Mouse (Mus musculus): ENCODE data around the gene Scarb2.

Gene Scarb2

DNA sequence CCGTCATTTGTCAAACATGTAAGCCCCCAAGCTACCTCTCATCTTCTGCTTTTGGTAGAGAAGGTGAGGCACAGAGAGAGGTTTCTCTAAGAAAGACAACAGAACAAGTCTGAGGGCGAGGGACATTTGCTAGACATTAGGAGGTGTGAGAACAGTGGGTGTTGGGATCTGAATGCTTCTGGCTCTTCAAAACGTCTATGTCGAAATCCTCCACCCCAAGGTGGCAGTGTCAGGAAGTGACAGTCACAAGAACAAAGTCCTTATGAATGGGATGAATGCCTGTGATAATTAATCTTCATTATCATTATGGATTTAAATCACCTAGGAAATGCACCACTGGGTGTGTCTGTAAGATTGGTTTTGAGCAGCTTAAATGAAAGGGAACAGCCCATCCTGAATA is 11.3 kb downstream of the Scarb2 start:
- no peak for DNase-seq (ENCODE audit: low read depth, low spot score)

DNA sequence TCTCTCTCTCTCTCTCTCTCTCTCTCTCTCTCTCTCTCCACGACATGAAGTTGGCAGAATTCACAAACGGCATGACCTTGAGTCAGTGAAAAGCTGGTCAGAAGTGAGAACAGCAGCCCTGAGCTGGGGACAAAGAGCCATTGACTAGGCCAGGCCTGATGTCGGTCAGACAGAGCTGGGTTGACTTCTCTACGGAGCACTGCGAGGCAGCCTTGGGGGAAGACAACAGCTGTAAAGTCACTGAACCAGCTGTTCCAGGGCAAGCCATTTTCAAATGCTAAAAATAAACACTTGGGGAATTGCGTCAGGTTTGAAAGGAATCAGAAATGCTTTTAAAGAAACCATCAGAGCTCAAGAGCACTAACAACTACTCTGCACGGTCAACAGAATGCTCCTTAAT is 13.2 kb downstream of the Scarb2 start:
- DNase-seq (ENCODE audit: low read depth, low spot score), result no peak

DNA sequence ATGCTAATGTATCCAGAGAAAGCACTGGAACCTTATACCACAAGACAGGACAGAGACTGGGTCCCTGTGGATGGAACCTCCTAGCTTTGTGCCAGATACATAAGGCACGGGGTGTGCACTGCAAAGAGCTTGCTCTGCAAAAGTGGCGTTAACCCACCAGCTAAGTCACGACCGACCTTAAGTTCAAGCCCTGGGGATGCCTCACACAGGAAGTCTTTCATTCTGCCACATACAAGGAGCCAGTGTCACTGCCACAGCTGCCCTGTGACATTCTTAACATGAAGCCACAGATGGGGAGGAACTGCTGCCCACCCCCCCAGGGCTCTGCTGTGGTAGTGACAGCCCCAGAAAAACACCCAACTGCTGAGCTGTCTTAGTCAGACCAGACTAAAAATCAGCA is 15.9 kb downstream of the Scarb2 start:
- DNase-seq (ENCODE audit: low read depth, low spot score), result no peak

DNA sequence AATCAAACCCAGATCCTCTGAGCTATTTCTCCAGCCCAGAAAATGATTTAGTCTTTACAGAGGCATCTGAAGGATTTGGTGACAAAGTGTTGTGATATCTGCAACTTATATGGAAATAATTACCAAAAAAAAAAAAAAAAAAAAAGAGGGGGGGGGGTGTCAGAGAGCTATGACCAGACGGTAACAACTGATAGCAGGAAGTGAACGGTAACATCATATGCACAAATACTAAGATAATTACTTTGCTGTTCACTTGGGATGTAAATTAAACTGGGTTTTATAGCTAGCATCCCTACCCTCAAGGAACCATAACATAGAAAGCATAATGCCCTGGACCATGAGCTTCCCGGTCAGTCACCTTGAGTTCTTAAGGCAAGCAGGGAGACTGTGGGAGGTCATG is 16.3 kb downstream of the Scarb2 start:
- no peak for DNase-seq (ENCODE audit: low read depth, low spot score)

DNA sequence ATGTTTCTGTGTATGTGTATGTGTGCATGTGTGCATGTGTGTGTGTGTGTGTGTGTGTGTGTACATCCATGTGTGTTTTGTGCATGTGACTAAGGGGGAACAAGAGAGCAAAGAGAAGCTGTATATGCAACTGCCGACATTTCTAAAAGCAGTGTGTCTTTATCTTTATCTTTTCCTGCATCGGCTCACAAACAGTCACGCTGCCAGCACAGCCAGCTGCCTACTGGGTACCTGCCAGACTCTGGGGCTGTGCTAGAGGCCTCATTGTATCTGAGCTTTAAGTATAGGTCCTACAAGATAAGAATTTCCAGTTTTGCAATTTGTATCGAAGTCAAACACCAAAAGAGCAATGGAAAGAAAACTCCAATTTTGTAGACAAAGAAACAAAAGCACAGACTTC is 17.1 kb downstream of the Scarb2 start:
- DNase-seq (ENCODE audit: low read depth, low spot score), result no peak

DNA sequence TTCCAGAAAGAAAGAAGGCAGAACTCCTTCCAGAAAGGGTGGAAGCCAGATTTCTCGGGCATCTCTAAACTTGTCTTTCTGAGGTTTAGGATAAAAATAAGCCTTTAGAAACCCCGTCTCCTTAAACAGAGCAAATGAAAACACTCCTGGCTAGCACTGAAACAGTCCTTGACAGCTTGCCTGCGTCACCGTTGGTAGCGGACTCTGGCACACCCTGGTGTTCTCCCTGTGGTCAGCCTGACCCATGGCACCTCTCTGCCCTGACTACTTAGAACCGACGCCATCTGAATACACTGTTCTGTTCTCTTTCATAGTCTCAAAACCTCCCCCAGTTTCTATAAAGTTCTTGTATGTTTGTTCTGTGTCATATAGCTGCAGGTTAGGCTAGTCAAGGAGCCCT is 17.7 kb downstream of the Scarb2 start:
- DNase-seq (ENCODE audit: low read depth, low spot score), result no peak

DNA sequence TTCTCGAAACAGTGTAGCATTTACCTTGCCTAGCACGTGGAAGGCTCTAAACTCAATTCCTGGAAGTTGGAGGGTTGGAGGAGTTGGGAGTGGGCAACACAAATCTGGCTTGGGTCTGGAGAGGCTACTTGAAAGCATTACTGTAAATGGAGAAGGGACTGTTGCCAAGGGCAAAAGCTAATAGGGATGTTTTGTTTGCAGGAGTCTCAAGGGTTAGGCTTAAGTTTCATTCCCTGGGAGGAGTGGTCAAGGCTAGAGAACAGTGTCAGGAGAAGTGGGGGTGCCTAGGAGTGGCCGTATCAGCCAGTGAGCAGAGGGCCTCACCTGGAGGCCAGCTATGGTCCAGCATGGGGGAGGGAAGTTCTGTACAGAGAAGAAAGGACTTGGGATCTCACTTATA is 18.2 kb downstream of the Scarb2 start:
- DNase-seq (ENCODE audit: low read depth, low spot score), result no peak

DNA sequence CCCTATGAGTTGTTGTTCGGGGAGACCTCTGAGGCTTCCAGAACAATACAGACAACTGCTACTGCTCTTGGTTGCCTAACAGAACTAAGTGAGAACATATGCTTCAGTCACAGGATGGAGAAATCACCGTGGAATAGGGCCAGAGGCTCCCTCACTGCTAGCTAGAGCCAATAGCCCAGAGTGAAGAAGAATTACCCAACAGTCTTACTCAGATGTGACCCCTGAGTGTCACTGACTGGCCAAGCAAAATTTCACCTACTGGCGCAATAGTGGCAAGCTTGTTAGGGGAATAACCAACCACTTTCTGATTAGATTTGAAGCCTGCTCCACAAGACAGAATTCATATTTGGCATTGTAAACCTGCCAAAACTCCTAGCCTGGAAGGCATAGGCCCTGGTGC is 19.9 kb downstream of the Scarb2 start:
- no peak for DNase-seq (ENCODE audit: low read depth, low spot score)

DNA sequence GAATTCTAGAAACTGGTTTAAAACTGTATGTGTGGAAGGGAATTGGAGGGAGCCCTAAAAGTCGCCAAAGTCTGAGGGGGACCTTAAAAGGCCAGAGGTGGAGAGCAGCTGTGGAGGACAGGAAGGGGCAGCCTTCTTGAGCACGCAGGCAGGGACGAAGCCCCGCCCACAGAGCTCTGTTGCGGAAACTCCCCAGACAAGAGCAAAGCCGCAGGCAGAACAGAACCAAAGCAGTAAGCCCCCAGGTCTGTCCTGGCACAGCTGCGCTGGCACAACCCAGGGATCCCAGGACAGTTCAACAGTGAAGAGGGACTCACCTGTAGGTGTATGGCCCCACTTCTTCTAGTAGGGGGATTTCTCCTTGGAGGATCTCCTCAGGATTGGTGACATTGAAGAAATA is 21.8 kb downstream of the Scarb2 start:
- no peak for DNase-seq (ENCODE audit: low read depth, low spot score)

DNA sequence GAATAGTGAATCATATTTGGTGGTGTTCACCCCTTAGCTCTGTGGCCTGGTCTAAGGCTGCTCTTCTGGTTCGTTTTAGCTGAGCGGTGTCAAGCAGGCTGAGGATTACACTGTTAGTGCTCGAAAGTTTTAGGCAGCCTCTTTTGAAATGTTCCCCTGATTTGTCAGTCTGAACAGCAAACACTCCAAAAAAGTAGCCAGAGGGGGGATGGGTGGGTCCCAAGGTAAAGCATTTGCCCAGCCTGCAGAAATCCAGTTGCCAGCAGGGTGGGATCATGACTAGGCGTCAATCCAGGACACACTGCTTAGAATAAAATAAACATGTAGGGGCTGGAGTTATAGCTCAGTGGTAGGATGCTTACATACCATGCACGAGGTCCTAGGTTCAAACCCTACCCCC is 33.8 kb downstream of the Scarb2 start:
- DNase-seq (ENCODE audit: low read depth, low spot score), result no peak

DNA sequence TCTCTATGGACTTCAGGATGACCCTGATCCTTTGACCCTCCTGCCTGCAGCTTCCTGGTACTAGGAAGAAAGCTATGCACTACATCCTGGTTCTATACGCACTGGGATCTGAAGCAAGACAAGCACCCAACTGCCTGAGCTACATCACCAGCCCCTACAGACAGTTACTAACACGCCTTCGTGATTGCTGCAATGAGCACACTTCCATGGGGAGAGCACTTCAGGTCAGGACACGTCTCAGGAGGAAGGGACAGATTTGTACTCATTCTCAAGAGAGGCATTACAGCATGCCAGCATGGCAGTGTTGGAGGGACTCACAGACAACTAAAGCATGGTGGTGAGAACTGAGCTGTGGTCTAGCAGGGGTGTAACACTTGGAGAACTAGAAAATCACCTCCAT is 35.1 kb downstream of the Scarb2 start:
- DNase-seq (ENCODE audit: low read depth, low spot score), result no peak

DNA sequence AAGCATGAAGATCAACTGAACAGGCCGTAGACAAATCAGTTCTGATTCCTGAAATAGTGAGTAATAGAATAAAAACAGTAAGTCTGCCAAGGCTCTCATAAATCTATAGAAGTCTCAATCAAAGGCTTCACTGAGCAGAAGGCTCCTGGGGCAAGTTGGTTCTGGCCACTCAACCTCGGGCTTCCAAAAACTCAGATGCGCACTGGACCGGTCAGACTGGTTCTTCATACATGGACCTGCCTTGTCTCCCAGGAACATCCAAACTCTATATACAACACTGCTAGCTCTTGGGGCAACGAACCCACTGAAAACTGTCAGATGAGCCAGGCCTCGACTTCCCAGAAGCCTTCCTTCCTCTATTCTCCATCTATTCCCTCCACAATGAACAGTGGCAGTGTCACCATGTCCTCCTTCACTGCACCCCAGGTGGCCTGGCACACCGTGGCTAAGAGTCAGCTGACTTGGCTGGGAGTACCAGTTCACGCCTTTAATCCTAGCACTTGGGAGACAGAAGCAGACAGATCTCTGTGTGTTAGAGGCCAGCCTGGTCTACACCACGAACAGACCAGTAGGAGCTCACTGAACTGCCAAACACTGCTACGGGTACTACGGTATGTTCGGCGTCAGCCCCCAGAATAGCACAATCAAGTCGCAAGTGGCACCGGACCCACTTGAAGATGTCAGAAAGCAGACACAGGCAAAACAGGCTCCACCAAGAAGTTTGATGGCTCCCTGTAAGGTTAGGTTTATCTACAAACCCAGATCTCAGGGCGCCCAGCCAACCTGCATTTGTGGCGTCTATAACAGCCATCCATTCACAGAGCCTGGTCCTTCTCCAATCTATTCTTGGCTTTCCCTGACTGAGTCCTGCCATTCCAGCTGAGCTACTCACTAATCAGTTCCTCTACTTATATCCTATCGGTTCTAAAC is 37.2 kb downstream of the Scarb2 start:
- DNase-seq (ENCODE audit: low read depth, low spot score), result no peak

DNA sequence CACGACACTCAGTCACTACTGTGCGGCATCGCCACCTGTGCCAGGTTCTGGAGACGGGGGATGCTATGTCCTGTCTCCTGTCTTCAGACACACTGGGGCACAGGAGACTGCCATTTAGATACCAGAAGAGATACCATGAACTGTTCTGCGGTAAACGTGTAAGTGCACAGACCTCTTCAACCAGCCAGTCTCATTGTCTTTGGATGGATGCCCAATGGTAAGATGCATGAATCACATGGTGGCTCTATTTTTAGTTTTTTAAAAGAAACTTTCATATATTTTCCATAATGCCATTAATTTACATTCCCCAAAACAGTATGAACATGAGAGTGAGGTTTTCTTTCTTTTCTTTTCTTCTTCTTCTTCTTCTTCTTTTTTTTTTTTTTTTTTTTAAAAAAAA is 38.4 kb downstream of the Scarb2 start:
- DNase-seq (ENCODE audit: low read depth, low spot score), result no peak

DNA sequence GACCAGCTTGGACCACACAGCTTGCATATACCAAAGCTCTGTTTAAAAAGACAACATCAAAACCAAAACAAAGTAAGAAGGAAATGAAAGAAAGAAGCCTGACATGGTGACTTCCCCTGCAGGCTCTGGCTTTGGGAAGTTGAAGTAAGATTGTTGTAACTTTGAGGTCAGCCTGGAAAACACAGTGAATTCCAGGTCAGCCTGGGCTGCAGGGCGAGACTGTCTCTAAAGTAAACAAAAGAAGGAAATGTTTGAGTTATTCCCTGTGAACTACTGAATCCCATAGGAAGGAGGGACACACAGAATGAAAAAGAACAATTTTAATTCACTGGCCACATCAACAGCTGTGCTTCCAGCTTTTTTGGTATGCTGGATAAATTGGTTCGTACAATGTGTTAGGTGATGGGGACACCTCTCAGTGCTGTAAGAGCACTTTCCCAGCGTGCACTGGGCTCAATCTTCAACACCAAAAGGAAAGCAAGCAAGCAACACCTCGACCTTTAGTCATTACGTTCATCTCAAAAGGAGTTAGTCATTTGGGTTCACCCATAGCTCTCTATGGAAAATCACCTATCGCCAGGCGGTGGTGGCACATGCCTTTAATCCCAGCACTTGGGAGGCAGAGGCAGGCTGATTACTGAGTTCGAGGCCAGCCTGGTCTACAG is 39.4 kb downstream of the Scarb2 start:
- no peak for DNase-seq (ENCODE audit: low read depth, low spot score)

DNA sequence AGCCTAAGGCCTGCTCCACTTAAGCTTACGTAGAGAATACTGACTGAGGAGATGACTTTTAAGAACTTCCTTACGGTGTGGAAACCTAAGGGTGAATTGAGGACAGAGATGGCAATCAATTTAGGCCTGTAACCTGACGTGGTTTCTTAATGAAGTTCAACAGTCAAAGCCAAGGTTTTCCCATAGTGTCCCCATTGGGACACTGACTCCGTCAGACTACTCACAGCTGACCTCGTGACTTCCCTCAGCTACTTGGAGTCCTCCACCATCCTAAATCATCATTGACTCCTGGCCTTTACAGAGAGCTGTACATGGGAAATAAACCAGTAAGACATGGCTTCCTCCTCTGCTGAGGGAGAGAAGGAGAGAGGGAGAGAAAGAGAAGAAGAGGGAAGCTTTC is 41.1 kb downstream of the Scarb2 start:
- DNase-seq (ENCODE audit: low read depth, low spot score), result no peak

DNA sequence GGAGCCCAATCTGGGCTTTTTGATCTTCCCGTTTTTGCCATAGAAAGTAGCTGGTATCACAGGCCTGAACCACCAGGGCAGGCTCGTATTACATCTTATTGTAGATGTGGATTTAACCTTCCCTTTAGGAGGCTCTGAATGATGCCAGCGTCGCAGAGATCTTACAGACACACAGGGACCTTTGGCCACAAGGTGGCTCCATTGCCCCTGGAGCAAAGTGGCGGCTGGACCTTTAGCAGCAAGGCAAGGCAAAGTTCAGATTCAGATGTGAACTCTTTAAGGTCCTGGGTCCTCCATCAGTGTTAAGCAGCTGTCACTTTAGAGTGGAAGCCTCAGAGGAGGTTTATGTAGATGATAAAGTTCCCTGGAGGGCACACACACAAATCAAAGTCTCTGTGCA is 45.3 kb downstream of the Scarb2 start:
- DNase-seq (ENCODE audit: low read depth, low spot score), result peak; percentile 57

DNA sequence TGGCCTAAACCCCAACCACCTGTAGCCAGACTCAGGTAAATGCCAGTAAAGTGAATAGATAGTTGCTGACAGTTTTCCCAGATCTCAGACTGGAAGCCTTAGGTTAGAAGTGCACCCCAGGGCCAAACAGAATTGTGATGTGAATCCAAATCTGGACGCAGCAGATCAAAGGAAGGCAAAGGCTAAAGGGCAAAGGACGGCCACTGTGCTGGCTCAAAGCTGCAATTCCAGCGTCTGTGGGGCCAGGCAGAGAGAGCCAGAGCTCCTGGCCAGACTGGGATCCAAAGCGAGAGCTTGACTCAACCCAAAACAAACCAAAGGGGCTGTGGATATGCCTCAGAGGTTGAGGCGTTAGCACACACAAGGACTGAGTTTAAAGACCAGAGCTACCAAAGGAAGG is 47.9 kb downstream of the Scarb2 start:
- no peak for DNase-seq (ENCODE audit: low read depth, low spot score)

DNA sequence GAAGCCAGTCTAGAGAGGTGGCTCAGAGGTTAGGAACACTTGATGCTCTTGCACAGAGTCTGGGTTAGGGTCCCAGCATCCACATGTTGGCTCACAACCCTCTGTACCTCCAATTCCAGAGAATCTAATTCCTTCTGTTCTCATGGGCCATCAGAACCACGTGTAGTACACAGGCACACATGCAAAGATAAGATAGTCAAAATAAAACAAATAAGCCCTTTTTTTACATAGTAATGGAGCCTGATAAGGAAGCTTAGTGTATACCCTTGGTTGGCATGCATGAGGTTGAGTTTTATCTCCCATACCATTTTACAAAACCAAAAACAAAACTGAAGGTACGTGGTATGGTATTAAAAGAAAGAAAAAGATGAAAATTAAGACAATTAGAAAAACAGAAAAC is 49.2 kb downstream of the Scarb2 start:
- no peak for DNase-seq (ENCODE audit: low read depth, low spot score)

DNA sequence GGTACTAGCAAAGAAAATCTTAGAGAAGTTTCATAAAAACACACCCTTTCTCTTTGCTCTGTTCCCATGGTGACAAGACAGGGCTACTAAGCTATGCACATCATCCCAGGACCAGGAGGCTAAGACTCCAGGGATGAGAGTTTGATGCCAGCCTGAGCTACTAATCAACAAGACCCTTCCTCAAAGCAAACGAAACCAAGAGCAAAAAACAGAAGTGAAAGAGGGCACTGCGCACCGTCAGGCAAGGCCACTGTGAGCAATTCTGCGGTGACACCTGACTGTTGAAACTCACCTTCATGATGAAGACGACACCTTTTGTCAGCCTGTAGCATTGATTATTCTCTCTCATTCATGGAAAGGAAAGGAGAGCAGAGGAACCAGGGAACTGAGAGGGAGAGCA is 53.8 kb downstream of the Scarb2 start:
- DNase-seq (ENCODE audit: low read depth, low spot score), result no peak

DNA sequence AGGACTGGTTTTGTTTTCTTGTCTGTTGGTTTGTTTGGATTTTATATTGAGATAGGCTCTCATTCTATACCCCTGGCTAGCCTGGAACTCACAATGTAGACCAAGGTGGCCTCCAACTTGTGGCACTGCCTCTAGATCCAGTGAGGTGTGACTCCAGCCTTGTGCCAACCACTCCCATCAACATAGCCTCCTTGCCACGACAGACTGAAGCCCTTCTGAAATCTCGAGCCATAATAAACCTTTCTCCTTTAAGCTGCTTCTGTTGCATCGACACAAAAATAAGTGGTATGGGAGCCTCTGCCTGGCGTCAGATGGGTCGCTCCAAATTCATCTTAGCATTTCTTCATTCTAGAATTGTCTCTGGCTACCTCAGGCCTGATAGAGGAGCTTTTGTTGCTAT is 59.9 kb downstream of the Scarb2 start:
- DNase-seq (ENCODE audit: low read depth, low spot score), result no peak

DNA sequence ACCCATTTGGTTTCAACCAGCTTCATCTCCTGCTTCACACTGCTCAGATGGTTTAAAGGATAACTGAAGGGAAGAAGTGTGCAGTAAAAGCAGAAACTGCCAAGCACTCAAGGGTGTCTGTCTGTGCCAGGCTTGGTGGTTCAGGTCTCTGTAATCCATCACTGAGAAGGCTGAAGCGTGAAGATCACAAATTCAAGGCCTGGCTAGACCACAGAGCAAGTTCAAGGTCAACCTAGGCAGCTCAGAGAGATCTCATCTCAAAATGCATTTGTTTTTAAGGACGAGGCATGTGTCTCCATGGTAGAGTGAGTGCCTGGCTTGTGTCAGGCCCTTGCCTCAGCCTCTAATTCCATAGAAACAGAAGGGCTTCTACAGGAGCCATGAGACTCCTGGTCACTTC is 61.6 kb downstream of the Scarb2 start:
- DNase-seq (ENCODE audit: low read depth, low spot score), result no peak

DNA sequence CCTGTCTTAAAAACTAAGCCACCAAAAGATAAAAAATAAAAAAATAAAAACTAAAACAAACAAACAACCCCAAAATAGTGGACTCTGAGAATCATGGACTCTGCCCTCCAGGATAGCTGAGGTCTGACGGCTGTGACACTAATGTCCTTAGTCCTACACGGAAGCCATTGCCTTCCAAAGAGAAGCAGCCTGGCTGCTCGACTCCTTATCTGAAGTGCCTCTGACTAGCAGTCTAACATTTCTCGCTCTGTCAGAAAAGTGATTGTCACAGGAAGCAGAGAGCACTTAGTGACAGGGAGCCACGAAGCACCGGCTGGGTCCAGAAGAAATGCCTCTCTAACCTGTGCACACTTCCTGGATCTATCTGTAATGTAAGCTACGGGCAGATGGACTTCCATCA is 63.7 kb downstream of the Scarb2 start:
- DNase-seq (ENCODE audit: low read depth, low spot score), result no peak

DNA sequence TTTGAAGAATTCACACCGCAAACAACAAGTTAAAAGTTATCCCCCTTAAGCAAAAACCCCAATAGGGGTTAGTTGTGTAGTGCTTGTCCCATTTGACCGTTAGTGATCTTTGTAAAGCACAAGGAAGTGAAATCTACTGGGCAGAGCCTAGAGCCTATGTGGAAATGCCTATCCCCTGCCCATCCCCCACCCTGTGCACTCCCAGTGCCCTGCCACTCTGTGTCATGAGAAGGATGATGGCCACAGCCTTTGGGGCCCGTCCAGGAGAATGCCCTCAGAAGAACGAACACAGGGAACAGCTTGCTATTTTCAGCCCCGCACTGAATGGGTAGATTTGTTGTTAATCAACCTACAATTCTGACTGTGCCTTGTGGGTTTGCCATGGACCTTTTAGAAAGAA is 65.1 kb downstream of the Scarb2 start:
- no peak for DNase-seq (ENCODE audit: low read depth, low spot score)
